Mouse (Mus musculus) neutrophil, adult 5-6 weeks (primary cell): ENCODE data around the gene Pcmt1. TPM values are rescaled to one million over a fixed set of nuclear protein-coding genes. Genes with fewer than 3 reads are reported as not detected.

Source experiments
- ATAC-seq: fragments of 151-379, 151-347 bp; 2 replicates; pipeline ENCODE4 v1.8.0; 2017; ENCODE audit warnings: mild to moderate bottlenecking, moderate TSS enrichment; ENCODE audit not compliant: insufficient number of reproducible peaks, poor library complexity, low FRiP score, severe bottlenecking; ENCODE audit errors: extremely low read depth
- total RNA-seq: library from RNA; stranded (forward); fragments of 200-1000 nt; gene quantifications from 2 replicates; pipeline ENCODE4 v1.2.3, GENCODE M21; 2017

The Pcmt1 gene
- total RNA-seq, 1 experiment from 2014 or later, result 65.1 TPM

- ATAC-seq, result peak; percentile 85
Measured at GRCm38 (mm10) chr10:7600647-7601046, 80.3 kb downstream of the Pcmt1 start.

DNA sequence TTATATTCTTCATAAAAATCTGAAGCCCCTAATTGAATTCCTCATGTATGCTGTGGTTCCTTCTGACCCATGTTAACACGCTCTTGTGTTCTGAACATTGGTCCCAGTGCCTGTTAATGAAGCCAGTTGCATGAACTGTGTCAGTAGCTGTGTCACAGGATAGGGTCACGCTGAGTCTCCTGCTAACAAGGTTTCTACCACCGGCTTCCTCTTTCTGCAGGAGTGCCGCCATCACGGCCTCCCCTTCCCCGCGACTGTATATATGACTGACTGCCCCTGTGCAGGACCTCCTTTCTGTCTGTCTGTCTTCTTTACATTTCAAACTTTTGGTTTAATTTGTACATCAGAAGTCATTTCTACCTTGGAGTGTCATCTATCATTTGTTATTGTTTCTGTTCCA, 82.8 kb downstream of the Pcmt1 start:
- no peak for ATAC-seq

DNA sequence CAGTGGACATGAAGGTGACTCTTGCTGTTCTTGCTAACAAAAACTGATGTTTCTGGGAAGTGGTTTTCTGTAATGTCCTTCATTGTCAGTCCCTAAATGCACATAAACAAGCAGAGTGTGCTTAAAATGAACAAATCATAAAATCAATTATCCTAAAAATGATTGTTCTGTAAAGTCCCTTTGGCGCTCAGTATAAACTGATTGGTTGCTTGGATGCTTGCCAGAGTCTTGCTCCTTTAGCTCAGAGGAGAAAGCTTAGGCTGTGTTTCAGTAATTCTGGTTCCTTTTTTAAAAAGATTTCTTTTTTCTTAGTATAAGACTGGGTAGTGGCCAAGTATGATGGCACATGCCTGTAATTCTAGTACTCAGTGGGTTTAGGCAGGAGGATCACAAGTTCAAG, 84.7 kb downstream of the Pcmt1 start:
- ATAC-seq, result no peak

GRCm38 (mm10) chr10:7594797-7595196, 86.1 kb downstream of the Pcmt1 start:
- ATAC-seq, result no peak

DNA sequence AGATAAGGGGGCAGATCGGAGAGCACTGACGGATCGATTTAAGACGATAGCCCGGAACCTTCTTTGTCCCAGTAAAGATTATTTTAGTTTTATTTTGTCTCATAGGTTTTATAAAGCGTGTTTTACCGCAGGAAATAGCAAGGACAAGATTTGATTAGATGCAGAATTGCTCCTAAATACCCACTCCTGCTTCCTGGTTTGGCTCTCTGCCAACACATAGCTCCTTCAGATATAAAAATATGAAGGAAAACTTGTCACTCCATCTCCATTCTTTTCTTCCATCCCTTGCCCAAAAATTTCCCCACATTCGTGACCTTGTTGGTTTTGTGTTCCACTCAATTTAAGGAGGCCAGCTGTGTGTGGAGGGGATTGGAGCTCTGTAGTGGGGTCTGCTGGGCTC, 90.1 kb downstream of the Pcmt1 start:
- ATAC-seq, result no peak

DNA sequence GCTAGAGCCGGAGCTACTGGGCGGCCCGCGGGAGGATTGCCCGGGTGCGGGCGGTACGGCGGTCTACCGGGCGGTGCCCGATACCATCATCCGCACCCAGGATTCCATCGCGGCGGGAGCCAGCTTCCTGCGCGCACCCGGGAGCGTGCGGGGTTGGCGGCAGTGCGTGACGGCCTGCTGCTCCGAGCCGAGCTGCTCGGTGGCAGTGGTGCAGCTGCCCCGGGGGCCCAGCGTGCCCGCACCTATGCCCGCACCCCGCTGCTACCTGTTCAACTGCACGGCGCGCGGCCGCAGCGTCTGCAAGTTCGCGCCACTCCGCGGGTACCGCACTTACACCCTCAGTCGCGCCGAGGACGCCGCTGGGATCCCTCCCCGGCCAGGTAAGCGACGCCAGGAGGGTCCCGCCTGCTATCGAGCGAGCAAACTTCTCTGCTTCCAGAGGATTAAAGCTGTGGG, 90.7 kb downstream of the Pcmt1 start:
- ATAC-seq, result no peak

DNA sequence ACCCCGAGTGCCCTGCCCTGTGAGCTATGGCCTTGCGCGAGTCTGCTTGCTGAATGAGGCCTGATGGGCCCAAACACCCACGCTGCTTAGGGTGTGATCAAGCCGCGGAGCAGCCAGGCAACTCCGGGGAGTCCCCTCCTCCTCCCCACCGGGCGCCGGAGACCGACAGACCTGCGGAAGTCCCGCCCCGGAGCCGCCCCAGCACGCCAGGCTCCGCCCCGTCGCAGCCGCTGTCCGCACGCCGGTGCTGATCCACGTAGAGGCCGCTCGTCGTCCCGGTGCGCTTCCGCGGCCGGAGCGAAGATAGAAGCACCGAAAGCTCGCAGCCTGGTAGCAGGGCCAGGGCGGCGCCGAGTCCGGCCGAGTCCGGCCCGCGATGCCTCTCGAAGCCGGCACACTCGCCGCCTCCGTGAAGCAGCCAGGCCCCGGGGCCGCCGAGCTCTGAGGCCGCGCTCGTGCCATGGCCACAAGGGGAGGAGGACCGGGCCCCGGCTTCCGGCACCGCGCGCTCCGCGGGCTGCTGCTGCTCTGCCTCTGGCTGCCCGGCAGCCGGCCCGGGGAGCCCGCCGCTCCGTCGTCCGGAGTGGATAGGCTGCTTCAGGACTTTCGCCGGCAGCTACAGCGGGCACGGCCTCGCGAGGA, 91.2 kb downstream of the Pcmt1 start, which contains the start of gene Lrp11:
Gene Lrp11, plus strand, starts transcription at position 209 of the 642 bp plus-strand sequence.
- peak; percentile 92 for ATAC-seq

- ATAC-seq, result no peak
Measured at GRCm38 (mm10) chr10:7586771-7587170, 94.2 kb downstream of the Pcmt1 start.

GRCm38 (mm10) chr10:7582891-7583557, 97.9 kb downstream of the Pcmt1 start:
- no peak for ATAC-seq

GRCm38 (mm10) chr10:7582157-7582890, 98.6 kb downstream of the Pcmt1 start:
- ATAC-seq, result no peak

- ATAC-seq, result no peak
Measured at GRCm38 (mm10) chr10:7581401-7581800, 99.5 kb downstream of the Pcmt1 start.

Other genes with a start within 250 kb of the Pcmt1 start
- 5.1 and 7.4 TPM in 2 replicates for gene Ulbp1, start 207.5 kb downstream of the Pcmt1 start, total RNA-seq
- gene Lrp11, start 91.3 kb downstream of the Pcmt1 start, total RNA-seq, result 0.12 and 1.6 TPM in 2 replicates
- 7.6 and 9.5 TPM in 2 replicates for gene Nup43, start 13.6 kb downstream of the Pcmt1 start, total RNA-seq
- 21.9 and 24.8 TPM in 2 replicates for gene Lats1, start 78 bp upstream of the Pcmt1 start, total RNA-seq
- 76.2 and 89.4 TPM in 2 replicates for gene Katna1, start 44.9 kb upstream of the Pcmt1 start, total RNA-seq
- 88.5 and 92.3 TPM in 2 replicates for gene Ginm1, start 111.7 kb upstream of the Pcmt1 start, total RNA-seq
- gene Ppil4, start 111.8 kb upstream of the Pcmt1 start, total RNA-seq, result 142 and 146 TPM in 2 replicates
- 48.3 and 49.0 TPM in 2 replicates for gene Zc3h12d, start 151.3 kb upstream of the Pcmt1 start, total RNA-seq